Mouse (Mus musculus): Measurements from ENCODE around the gene 4930513O06Rik. TPM values are rescaled to one million over a fixed set of nuclear protein-coding genes. Genes with fewer than 3 reads are reported as not detected.

Gene 4930513O06Rik
- not detected in 2 replicates for total RNA-seq (2017)

DNA sequence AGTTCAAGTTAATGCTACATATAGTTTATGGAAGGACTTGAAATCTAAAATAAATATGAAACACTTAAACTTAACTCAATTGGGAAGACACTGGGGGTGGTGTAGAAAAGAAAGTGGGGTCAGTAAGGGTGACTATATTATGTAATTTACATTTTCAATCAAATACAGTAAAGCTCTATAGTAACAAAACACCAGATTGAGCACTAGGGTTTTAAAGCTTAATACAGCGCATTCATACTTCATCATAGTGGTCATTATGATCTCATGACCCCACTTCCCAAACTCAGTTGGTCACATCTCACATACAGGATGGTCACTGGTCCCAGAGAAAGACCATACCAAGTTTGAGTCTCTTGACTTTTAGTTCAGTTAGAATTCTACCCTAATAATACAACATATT is at the start of gene 4930513O06Rik:
Gene 4930513O06Rik, plus strand, starts transcription at position 301 of the 400 bp plus-strand sequence.
- no peak for ATAC-seq (replicated peaks; ENCODE audit: low read depth, poor library complexity, severe bottlenecking)

DNA sequence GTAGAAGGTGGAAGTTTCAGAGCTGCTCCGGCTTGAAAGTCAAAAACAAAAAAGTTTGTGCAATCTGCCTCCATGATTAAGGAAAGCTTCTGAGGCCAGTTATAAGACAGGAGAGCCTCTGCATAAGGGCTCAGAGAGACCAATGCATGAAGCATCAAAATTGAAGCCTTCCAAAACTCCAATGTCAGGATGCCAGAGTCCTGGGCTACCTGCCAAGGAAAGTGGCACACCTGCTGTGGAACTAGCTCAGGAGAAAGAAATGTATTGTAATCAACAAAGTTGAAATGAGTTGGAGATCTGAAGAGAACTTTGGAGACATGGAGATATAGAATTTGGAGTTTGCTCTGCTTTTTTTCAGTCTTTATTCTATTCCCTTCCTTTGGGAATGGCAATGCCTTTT is 48.4 kb upstream of the 4930513O06Rik start:
- no peak for ATAC-seq (replicated peaks; ENCODE audit: low read depth, poor library complexity, severe bottlenecking)

DNA sequence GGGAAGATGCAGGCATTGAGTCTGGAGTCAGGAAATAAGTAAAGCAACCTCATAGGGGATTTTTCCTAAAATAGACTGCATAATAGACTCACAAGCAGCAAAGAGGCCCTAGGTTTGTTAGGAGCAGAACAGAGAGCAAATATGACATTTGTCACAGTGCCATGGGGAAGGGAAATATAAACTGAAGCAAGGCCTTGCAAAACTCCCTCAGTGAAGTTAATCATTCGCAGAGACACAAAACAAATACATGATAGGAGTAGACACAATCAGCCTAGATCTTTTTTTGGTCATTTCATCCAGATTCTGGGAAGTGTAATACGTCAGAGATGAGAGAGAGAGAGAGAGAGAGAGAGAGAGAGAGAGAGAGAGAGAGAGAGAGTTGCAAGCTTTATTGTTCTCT is 46.7 kb upstream of the 4930513O06Rik start:
- no peak for ATAC-seq (replicated peaks; ENCODE audit: low read depth, poor library complexity, severe bottlenecking)

DNA sequence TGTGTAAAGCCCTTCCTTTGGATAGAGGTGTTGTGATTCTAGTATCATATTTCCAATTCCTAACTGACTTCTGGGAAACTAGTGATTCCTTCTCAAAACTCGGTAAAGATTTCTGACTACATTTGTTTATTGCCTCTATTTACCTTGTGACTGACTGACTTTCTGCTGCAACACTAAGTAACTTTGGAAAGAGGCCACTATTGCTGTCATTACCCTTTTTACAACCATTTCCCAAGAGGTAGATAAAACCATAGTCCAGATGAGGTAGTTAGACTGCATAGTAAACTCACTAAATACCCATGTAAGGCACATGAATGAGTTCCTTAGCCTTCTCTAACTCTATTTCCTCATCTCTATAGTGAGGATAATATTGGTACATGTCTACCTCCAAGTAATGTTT is 44.9 kb upstream of the 4930513O06Rik start:
- no peak for ATAC-seq (replicated peaks; ENCODE audit: low read depth, poor library complexity, severe bottlenecking)

DNA sequence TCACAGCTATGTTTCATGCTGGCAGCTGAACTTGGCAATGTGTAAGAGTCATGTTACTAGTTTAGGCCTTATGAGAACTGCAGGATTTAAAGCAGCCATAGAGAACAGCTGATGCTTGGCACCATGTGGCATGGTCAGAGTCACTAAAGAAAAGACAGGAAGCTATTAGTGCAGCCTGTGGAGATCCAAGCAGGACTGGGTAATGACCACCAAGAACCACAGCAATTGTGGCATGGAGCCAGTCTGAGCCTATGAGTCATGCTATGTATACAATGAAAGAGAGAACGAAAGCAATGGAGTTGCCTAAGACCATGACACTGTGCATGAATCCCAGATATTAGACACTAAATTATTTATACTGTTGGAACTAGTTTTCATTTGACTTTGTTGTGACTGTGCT is 34.1 kb upstream of the 4930513O06Rik start:
- ATAC-seq (replicated peaks; ENCODE audit: low read depth, poor library complexity, severe bottlenecking): no peak

DNA sequence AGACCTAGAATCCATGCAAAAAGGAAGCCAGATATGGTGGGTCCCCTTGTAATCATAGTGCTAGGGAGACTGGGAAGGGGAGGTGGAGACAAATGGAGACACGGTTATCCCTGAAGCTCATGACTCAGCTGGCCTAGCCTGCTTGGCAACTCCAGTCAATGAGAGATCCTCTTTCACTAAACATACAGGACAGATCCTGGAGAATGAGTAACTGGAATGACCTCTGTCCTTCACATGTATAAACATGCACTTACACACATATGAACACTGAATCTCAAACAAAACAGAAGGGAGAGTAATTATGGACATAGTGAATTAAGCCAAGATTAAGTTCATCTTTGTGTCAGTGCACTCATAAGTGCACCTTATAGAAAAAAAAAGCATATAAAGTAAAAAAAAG is 32.9 kb upstream of the 4930513O06Rik start:
- ATAC-seq (replicated peaks; ENCODE audit: low read depth, poor library complexity, severe bottlenecking): no peak

DNA sequence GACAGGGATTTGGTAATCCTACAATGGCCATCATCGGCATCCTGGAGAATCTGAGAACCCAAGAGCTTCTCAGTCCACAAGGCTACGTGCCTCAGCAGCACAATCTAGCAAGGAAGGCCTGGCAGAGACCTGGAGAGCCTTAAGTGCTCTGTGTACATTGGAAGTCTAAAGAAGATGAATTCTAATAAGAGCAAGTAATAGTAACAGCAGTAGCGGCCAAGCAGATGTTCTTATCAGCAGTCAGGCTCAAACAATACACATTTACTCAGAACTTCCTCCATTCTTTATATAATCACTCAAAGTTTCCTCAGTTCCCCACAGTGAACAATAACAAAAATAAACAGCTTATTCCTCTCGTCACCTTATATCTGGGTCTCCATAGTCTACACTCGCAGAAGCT is 22.0 kb upstream of the 4930513O06Rik start:
- ATAC-seq (replicated peaks; ENCODE audit: low read depth, poor library complexity, severe bottlenecking): no peak

DNA sequence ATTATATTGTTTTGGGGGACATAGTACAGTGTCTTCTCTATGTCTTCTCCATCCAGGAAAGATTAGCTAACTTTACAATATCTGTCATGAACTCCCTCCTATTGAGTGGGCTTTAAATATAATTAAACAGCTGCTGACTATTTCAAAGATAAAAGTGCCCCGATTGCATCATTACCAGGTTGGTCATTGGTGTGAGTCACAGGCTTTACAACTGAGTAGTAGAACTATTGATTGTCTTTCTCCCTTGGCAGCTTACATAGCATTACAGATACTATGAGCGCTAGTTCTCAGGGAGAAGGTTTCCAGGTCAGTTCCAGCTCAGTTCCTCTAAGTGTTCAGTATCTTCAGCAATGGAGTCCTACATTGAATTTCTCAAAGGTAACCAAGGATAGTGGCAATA is 7.5 kb upstream of the 4930513O06Rik start:
- no peak for ATAC-seq (replicated peaks; ENCODE audit: low read depth, poor library complexity, severe bottlenecking)

DNA sequence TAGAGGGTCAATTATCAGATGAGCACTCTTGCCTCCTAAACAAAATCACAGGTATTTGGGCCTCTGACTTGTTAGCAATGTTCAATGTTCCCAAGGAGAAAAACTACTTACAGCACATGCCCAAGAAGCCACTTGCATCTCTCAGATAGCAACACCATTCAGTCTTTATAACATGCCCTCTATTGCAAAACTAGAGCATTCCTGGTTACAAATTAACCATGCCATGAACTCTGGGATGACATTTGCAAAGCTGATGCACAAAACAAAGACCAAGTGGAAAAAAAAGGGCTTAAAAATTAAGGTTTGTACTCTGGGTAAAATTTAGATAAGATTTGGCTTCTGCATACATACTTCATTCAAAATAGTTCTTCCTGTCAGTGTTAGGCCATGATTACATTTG is 966 bp upstream of the 4930513O06Rik start, which contains the start of gene Serpina7:
Gene Serpina7, minus strand, starts transcription at position 160 of the 400 bp plus-strand sequence.
- no peak for ATAC-seq (replicated peaks; ENCODE audit: low read depth, poor library complexity, severe bottlenecking)

DNA sequence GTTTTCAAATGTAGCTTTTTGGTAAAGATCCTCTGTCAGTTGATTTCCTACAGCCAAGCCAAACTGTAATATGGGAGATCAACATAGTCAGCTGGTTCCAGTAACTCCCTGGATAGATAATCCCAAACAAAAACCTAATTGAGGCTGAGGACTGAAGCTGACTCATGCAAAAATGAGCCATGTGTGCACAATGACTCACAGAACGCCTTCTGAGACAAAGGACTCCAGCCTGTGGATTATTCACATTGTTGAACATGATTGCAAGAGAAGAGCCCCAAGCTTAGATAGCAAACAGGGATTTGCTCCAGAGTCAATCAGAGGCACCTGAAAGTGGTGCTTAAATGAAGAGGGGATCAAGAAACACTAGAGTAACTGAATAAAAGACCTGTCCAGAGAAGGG is 11.2 kb downstream of the 4930513O06Rik start:
- no peak for ATAC-seq (replicated peaks; ENCODE audit: low read depth, poor library complexity, severe bottlenecking)

DNA sequence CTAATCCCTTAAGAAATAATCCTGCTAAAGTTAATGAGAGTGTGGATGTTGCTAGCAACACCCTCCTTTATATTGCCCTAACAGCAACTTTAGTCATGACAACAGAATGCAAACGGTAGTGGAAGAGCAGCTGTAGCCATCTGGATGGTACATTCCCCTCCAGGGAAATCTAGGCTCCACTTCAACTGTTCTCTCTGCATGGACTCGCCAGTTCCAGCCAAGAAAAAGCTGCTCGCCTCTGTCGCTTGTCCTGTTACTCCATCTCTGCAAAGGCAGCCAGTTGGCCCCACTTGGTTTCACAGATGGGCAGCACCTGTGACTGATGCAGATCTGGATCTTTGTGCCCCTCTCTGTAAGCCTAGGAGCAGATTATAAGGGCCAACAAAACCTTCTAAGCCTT is 48.0 kb downstream of the 4930513O06Rik start:
- no peak for ATAC-seq (replicated peaks; ENCODE audit: low read depth, poor library complexity, severe bottlenecking)

Other genes starting within 250 kb of the 4930513O06Rik start
- gene Nrk, start 171.8 kb upstream of the 4930513O06Rik start, total RNA-seq (2017): 0.64 TPM in 1 of 2 replicates, not detected in the other
- not detected in 2 replicates for gene Serpina7, start 1.0 kb upstream of the 4930513O06Rik start, total RNA-seq (2017)
- gene 4933428M09Rik, start 93.0 kb downstream of the 4930513O06Rik start, total RNA-seq (2017): not detected in 2 replicates
- 1.4 TPM in 1 of 2 replicates, not detected in the other for gene Mum1l1, start 123.8 kb downstream of the 4930513O06Rik start, total RNA-seq (2017)
- gene Trap1a, start 247.4 kb downstream of the 4930513O06Rik start, total RNA-seq (2017): not detected in 2 replicates